Mouse (Mus musculus) adrenal gland, adult 2 months (tissue): ENCODE measurements around the gene Arhgap23. TPM values are rescaled to one million over a fixed set of nuclear protein-coding genes. Genes with fewer than 3 reads are reported as not detected.
A peak's percentile ranks its signal among the peaks of the same experiment; 100 is the strongest.

Source experiments
- DNase-seq: peaks from one replicate; pipeline ENCODE4 v3.0.0; 2021
- long read RNA-seq: library from polyadenylated mRNA; stranded (forward); transcript quantifications from one replicate; pipeline ENCODE4 v2.0.0, GENCODE M21; 2021
- polyA plus RNA-seq: library from polyadenylated mRNA; depleted of rRNA; stranded (reverse); fragments of >200 nt; gene quantifications from 2 replicates; pipeline ENCODE4 v1.2.3, GENCODE M21; 2012; rRNA removed
- total RNA-seq, 2 experiments: library from RNA; stranded (reverse); gene quantifications; 2 replicates each; pipeline ENCODE4 v1.2.3; 2021

Arhgap23 gene
- total RNA-seq, result 10 to 100 TPM; 29.0 to 29.3 TPM
- polyA plus RNA-seq, result 96.3 and 106 TPM in 2 replicates
- long read RNA-seq, full-length matches to known transcripts, result 2 of 20 reads
- long read RNA-seq, partial matches to known transcripts, result 13 of 20 reads
- long read RNA-seq, other reads (novel, unspliced or antisense), result 5 of 20 reads

- peak; percentile 87 for DNase-seq
These were observed at the start of gene Arhgap23 for GRCm38 (mm10) chr11:97415330-97415711. TSS of gene Arhgap23 (plus strand) at chr11:97415533.

- no peak for DNase-seq
These were observed 49.8 kb upstream of the Arhgap23 start for GRCm38 (mm10) chr11:97365556-97365955.

- no peak for DNase-seq
These were observed 46.8 kb upstream of the Arhgap23 start for GRCm38 (mm10) chr11:97368501-97368900.

- DNase-seq, result peak; percentile 21
These were observed 44.8 kb upstream of the Arhgap23 start for GRCm38 (mm10) chr11:97370329-97371091.

- DNase-seq, result no peak
These were observed 43.0 kb upstream of the Arhgap23 start for GRCm38 (mm10) chr11:97372159-97372864.

- no peak for DNase-seq
These were observed 41.9 kb upstream of the Arhgap23 start for GRCm38 (mm10) chr11:97373402-97373801.

- no peak for DNase-seq
These were observed 35.3 kb upstream of the Arhgap23 start for GRCm38 (mm10) chr11:97380036-97380435.

- no peak for DNase-seq
These were observed 32.3 kb upstream of the Arhgap23 start for GRCm38 (mm10) chr11:97383017-97383416.

- no peak for DNase-seq
These were observed 31.6 kb upstream of the Arhgap23 start for GRCm38 (mm10) chr11:97383764-97384163.

- peak; percentile 77 for DNase-seq
These were observed 27.5 kb upstream of the Arhgap23 start for GRCm38 (mm10) chr11:97387811-97388210.

GRCm38 (mm10) chr11:97389127-97389526, 26.2 kb upstream of the Arhgap23 start:
- no peak for DNase-seq

GRCm38 (mm10) chr11:97393658-97394057, 21.7 kb upstream of the Arhgap23 start:
- no peak for DNase-seq

GRCm38 (mm10) chr11:97394146-97394545, 21.2 kb upstream of the Arhgap23 start:
- DNase-seq, result no peak

GRCm38 (mm10) chr11:97398506-97398905, 16.8 kb upstream of the Arhgap23 start:
- no peak for DNase-seq

- peak; percentile 89 for DNase-seq
These were observed 15.2 kb upstream of the Arhgap23 start for GRCm38 (mm10) chr11:97399958-97400710.

- no peak for DNase-seq
These were observed 14.3 kb upstream of the Arhgap23 start for GRCm38 (mm10) chr11:97401082-97401481.

- no peak for DNase-seq
These were observed 13.5 kb upstream of the Arhgap23 start for GRCm38 (mm10) chr11:97401686-97402435.

GRCm38 (mm10) chr11:97402746-97403145, 12.6 kb upstream of the Arhgap23 start:
- no peak for DNase-seq

- no peak for DNase-seq
These were observed 11.6 kb upstream of the Arhgap23 start for GRCm38 (mm10) chr11:97403614-97404183.

- peak; percentile 68 for DNase-seq
These were observed 11.1 kb upstream of the Arhgap23 start for GRCm38 (mm10) chr11:97404184-97404760.

GRCm38 (mm10) chr11:97404761-97405190, 10.6 kb upstream of the Arhgap23 start:
- no peak for DNase-seq
